Mouse (Mus musculus) liver, embryonic 14.5 days (tissue): ENCODE data around the gene Pde4b. TPM values are rescaled to one million over a fixed set of nuclear protein-coding genes. Genes with fewer than 3 reads are reported as not detected.

Experiments
- ATAC-seq: fragments of 200-750 bp; cut with Nextera tagmentation; 2 replicates; pipeline ENCODE4 v1.8.0; 2017; ENCODE audit warnings: moderate number of reproducible peaks, mild to moderate bottlenecking, moderate library complexity; ENCODE audit not compliant: insufficient read depth
- DNase-seq, 3 experiments: peaks; one replicate each; pipeline ENCODE4 v3.0.0-alpha.2; 2012 to 2013; ENCODE audit warnings: low read depth in 3 of 3, low spot score in 3 of 3
- H3K27ac ChIP-seq: fragments of 300-500 bp; sonication (generic); 2 replicates; pipeline ENCODE4 v1.5.1; 2014; ENCODE audit warnings: moderate library complexity, mild to moderate bottlenecking, control low read depth, inconsistent platforms
- H3K27me3 ChIP-seq: fragments of 300-500 bp; sonication (generic); 2 replicates; pipeline ENCODE4 v1.6.1; 2014; ENCODE audit warnings: mild to moderate bottlenecking, low read length, moderate library complexity; ENCODE audit not compliant: control insufficient read depth, insufficient read depth
- H3K36me3 ChIP-seq: fragments of 300-500 bp; sonication (generic); replicated peaks from 2 replicates; pipeline ENCODE4 v1.6.1; 2014; ENCODE audit warnings: low read depth; ENCODE audit not compliant: control insufficient read depth, insufficient read depth
- H3K4me1 ChIP-seq, 2 experiments: fragments of 200-500 bp in 1 of 2; fragments of 300-500 bp in 1 of 2; sonication (generic) in 1 of 2; replicated peaks; 2 replicates each; pipeline ENCODE4 v1.6.1; 2012 to 2014; ENCODE audit warnings: antibody characterized with exemption in 1 of 2, inconsistent platforms in 1 of 2, low read length in 1 of 2; ENCODE audit not compliant: control insufficient read depth in 2 of 2, insufficient read depth in 2 of 2
- H3K4me2 ChIP-seq: fragments of 300-500 bp; sonication (generic); 2 replicates; pipeline ENCODE4 v1.6.1; 2014; ENCODE audit warnings: low read depth, mild to moderate bottlenecking, control low read depth, moderate library complexity
- H3K4me3 ChIP-seq, 2 experiments: fragments of 200-500 bp in 1 of 2; fragments of 300-500 bp in 1 of 2; sonication (generic) in 1 of 2; 2 replicates each; pipeline ENCODE4 v1.5.1; 2012 to 2014; ENCODE audit warnings: low read depth in 2 of 2, low read length in 2 of 2, mild to moderate bottlenecking in 2 of 2, control low read depth in 1 of 2, inconsistent platforms in 1 of 2, moderate library complexity in 1 of 2; ENCODE audit not compliant: insufficient read depth in 1 of 2
- H3K9ac ChIP-seq: fragments of 300-500 bp; sonication (generic); replicated peaks from 2 replicates; pipeline ENCODE4 v1.6.1; 2014; ENCODE audit warnings: mild to moderate bottlenecking, control low read depth, moderate library complexity
- H3K9me3 ChIP-seq: fragments of 300-500 bp; sonication (generic); 2 replicates; pipeline ENCODE4 v1.6.1; 2016; ENCODE audit warnings: low read length, mixed read lengths; ENCODE audit not compliant: control insufficient read depth
- CTCF ChIP-seq: IDR thresholded peaks from 2 replicates; pipeline ENCODE4 v1.5.1; 2016; ENCODE audit warnings: antibody characterized with exemption, low read depth, control low read depth
- EP300 ChIP-seq: IDR thresholded peaks from 2 replicates; pipeline ENCODE4 v1.6.1; 2016; ENCODE audit warnings: antibody characterized with exemption, low read depth
- WGBS: fragments of 180-500 bp; shearing (Covaris S2); extraction: QIAGEN DNeasy Blood & Tissue Kit; methylation state at CpG from one replicate; pipeline ENCODE4 v1.1.7; 2014; ENCODE audit not compliant: insufficient replicate concordance; 5-methylcytosine and 5-hydroxymethylcytosine counted together
- polyA plus RNA-seq, 2 experiments: library from polyadenylated mRNA; depleted of rRNA in 1 of 2; stranded (reverse) in 1 of 2; unstranded in 1 of 2; fragments of >200 nt; fragmentation: Nextera tagmentation in 1 of 2; extraction: Ambion mirVana in 1 of 2; gene quantifications; 2 replicates each; pipeline versions ENCODE4 v1.2.1 to v1.2.3; 2012 to 2014

Gene Pde4b
- polyA plus RNA-seq, 2 experiments = 1.5 to 2.3 TPM

GRCm38 (mm10) chr4:102506376-102507280 lies 419.3 kb downstream of the Pde4b start:
- Histone ChIP-seq H3K36me3 (no peaks in the 10 kb centered on the region), H3K9me3 (no peaks in the 10 kb centered on the region), H3K27ac (no peak overlapping the region), H3K9ac (no peak overlapping the region), H3K4me1 (peaks cover 0 to 10% of the 10 kb centered on the region in 2 experiments; a peak in 2 of 4 replicates), H3K4me2 (peak overlapping the region; percentile 23; the same call in 1 of the 2 replicates), H3K27me3 (no peaks in the 10 kb centered on the region), H3K4me3 (no peak overlapping the region)
- WGBS = 21% methylated on average over 15 of the region's 15 CpGs
- ATAC-seq = no peak
- TF ChIP-seq EP300 = no peak
- no peak for TF ChIP-seq CTCF
- no peak for DNase-seq

GRCm38 (mm10) chr4:102507344-102507743 lies 420.0 kb downstream of the Pde4b start:
- TF ChIP-seq CTCF = no peak
- no peak for TF ChIP-seq EP300
- no peak overlapping the region for H3K9ac ChIP-seq
- H3K27me3 ChIP-seq = no peaks in the 10 kb centered on the region
- WGBS = 15% methylated on average over 9 of the region's 9 CpGs
- no peak overlapping the region for H3K4me3 ChIP-seq
- no peak for ATAC-seq
- peaks cover 0 to 16% of the 10 kb centered on the region in 2 experiments; a peak in 2 of 4 replicates for H3K4me1 ChIP-seq
- H3K36me3 ChIP-seq = no peaks in the 10 kb centered on the region
- no peak for DNase-seq
- no peaks in the 10 kb centered on the region for H3K9me3 ChIP-seq
- peak overlapping the region; percentile 23; the same call in 1 of the 2 replicates for H3K4me2 ChIP-seq
- H3K27ac ChIP-seq = no peak overlapping the region

GRCm38 (mm10) chr4:102507753-102508152 lies 420.4 kb downstream of the Pde4b start:
- Histone ChIP-seq H3K27ac (no peak overlapping the region), H3K4me3 (no peak overlapping the region), H3K4me2 (no peak overlapping the region), H3K9me3 (no peaks in the 10 kb centered on the region), H3K9ac (no peak overlapping the region), H3K4me1 (peaks cover 0 to 17% of the 10 kb centered on the region in 2 experiments; a peak in 2 of 4 replicates), H3K27me3 (no peaks in the 10 kb centered on the region), H3K36me3 (no peaks in the 10 kb centered on the region)
- ATAC-seq = no peak
- WGBS = 32% methylated on average over 2 of the region's 2 CpGs
- TF ChIP-seq CTCF (peak; percentile 41; the same call in 1 of the 2 replicates), EP300 (no peak)
- no peak for DNase-seq

- H3K9me3 ChIP-seq = no peaks in the 10 kb centered on the region
- ATAC-seq = no peak
- WGBS = 57% methylated on average over 6 of the region's 6 CpGs
- no peak overlapping the region for H3K27ac ChIP-seq
- H3K27me3 ChIP-seq = no peaks in the 10 kb centered on the region
- TF ChIP-seq EP300 (no peak), CTCF (no peak)
- no peak overlapping the region for H3K4me3 ChIP-seq
- no peak overlapping the region for H3K4me2 ChIP-seq
- H3K9ac ChIP-seq = no peak overlapping the region
- DNase-seq = no peak
- no peaks in the 10 kb centered on the region for H3K36me3 ChIP-seq
- peaks cover 0 to 16% of the 10 kb centered on the region in 2 experiments; a peak in 2 of 4 replicates for H3K4me1 ChIP-seq
These were observed 422.7 kb downstream of the Pde4b start for GRCm38 (mm10) chr4:102510061-102510460.

GRCm38 (mm10) chr4:102510939-102511391 lies 423.6 kb downstream of the Pde4b start:
- TF ChIP-seq EP300 = no peak
- no peak for TF ChIP-seq CTCF
- H3K4me2 ChIP-seq = peak overlapping the region; percentile 37
- ATAC-seq (no peak), DNase-seq (no peak)
- H3K27ac ChIP-seq = no peak overlapping the region
- WGBS = 27% methylated on average over 8 of the region's 8 CpGs
- no peak overlapping the region for H3K4me3 ChIP-seq
- no peaks in the 10 kb centered on the region for H3K36me3 ChIP-seq
- no peak overlapping the region for H3K9ac ChIP-seq
- no peaks in the 10 kb centered on the region for H3K27me3 ChIP-seq
- peaks cover 0 to 13% of the 10 kb centered on the region in 2 experiments; a peak in 2 of 4 replicates for H3K4me1 ChIP-seq
- H3K9me3 ChIP-seq = no peaks in the 10 kb centered on the region
